Mouse (Mus musculus): ENCODE measurements around the gene Odf4. TPM values are rescaled to one million over a fixed set of nuclear protein-coding genes. Genes with fewer than 3 reads are reported as not detected.
"Not testable (repeated sequence)": the region's sequence is repeated elsewhere in the genome, so short reads cannot be mapped to it uniquely, and the experiment has no call there.

The Odf4 gene
- polyA plus RNA-seq, 1 experiment from 2014 or later, result not detected

GRCm38 (mm10) chr11:68965050-68965449 is 38.2 kb upstream of the Odf4 start:
- POLR2A ChIA-PET, result interaction anchor here (0.7 kb wide), 1 partner anchor 26 kb away, joined by 8 read pairs; no protein-coding TSS in a partner anchor
- CTCF ChIA-PET, result interaction anchor here (0.8 to 2.2 kb wide), 4 partner anchors 11 to 17 kb away, joined by 3 to 10 read pairs (median 4); no protein-coding TSS in a partner anchor
- no peaks in the 10 kb centered on the region for H3K27me3 ChIP-seq
- in situ Hi-C loops (cut with MboI; ENCODE audit: low pct_unique_long_range_greater_than_20kb), result no loop called here
- DNase-seq (ENCODE audit: low read depth, low spot score), result no peak
- no peak for ATAC-seq
- no peak for TF ChIP-seq CTCF (IDR thresholded peaks at IDR 0.05)

- in situ Hi-C loops (cut with MboI; ENCODE audit: low pct_unique_long_range_greater_than_20kb), result no loop called here
- ATAC-seq (no peak), DNase-seq (ENCODE audit: low read depth, low spot score) (no peak)
- ChIA-PET CTCF (no interaction called here), POLR2A (no interaction called here)
- H3K27me3 ChIP-seq, result peaks cover 7% of the 10 kb centered on the region
- TF ChIP-seq CTCF (IDR thresholded peaks at IDR 0.05), result no peak
These were observed 36.5 kb upstream of the Odf4 start for GRCm38 (mm10) chr11:68963405-68963804.

DNA sequence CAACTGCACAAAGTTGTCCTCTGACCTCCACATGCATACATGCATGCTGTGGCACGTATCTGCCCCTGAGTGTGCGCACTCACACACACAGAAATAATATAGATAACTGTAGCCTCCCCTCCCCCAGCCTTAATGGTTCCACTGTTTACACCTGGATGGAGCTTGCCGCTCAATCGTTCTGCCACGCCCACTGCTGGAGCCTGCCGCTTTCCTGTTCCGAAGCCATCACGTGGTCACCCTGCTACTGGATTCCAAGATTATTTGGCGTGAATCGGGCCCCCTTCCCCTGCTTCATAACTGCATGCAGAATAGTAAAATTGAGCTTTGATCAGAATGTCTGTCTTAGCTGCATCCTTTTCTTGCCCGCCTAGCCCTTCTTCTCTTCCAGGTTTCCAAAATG is 35.3 kb upstream of the Odf4 start:
- ATAC-seq; H3K27me3 ChIP-seq; in situ Hi-C loops (cut with MboI; ENCODE audit: low pct_unique_long_range_greater_than_20kb); POLR2A ChIA-PET; DNase-seq (ENCODE audit: low read depth, low spot score); CTCF ChIA-PET: not testable (repeated sequence)

GRCm38 (mm10) chr11:68961596-68961995 is 34.7 kb upstream of the Odf4 start:
- TF ChIP-seq CTCF (IDR thresholded peaks at IDR 0.05), result no peak
- ChIA-PET POLR2A (no interaction called here), CTCF (no interaction called here)
- ATAC-seq, result no peak
- H3K27me3 ChIP-seq, result peaks cover 7% of the 10 kb centered on the region
- DNase-seq (ENCODE audit: low read depth, low spot score), result no peak
- in situ Hi-C loops (cut with MboI; ENCODE audit: low pct_unique_long_range_greater_than_20kb), result no loop called here

DNA sequence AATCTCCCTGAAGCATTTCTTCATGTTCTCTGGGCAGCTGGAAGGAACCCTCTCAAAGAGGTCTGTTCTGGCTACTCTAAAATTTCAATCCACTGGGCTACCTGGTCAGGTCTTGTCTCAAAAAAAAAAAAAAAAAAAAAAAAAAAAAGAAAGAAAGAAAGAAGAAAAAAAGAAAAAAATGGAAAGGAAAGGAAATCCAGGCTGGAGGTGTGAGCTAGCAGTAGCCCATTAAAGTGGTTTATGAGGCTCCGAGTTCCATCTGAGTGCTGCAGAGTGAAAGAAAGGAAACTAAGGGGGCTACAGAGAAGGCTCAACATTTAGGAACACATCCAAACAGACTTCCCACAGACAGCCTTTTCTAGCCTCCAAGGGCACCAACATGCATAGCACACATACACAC is 31.1 kb upstream of the Odf4 start:
- peaks cover 9% of the 10 kb centered on the region for H3K27me3 ChIP-seq
- no peak for TF ChIP-seq CTCF (IDR thresholded peaks at IDR 0.05)
- ATAC-seq (no peak), DNase-seq (ENCODE audit: low read depth, low spot score) (no peak)
- CTCF ChIA-PET, result interaction anchor here (0.8 kb wide), 1 partner anchor 11 kb away, joined by 3 read pairs; no protein-coding TSS in a partner anchor
- in situ Hi-C loops (cut with MboI; ENCODE audit: low pct_unique_long_range_greater_than_20kb), result no loop called here
- POLR2A ChIA-PET, result no interaction called here

DNA sequence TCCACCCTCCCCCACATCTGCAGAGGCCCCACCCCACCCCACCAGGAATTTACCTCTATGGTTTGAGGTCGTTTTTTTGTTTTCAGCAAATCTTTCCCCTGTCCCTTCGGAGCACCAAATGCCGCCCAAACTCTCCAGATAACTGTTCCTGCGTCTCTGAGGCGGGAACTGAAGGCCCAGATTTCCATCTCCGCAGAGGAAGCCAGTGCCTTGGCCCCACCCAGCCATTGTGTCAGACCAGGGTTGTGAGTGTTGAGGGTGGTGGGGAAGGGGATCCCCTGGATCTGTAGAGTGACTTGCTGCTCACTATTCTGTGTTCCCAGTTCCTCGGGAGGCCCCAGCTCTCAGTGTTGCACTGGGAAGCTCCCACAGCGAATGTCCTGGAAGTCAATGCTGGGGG is 30.4 kb upstream of the Odf4 start, which contains the start of gene Arhgef15:
Gene Arhgef15 (minus strand): TSS at position 173 of the 400 bp plus-strand sequence.
- no peak for TF ChIP-seq CTCF (IDR thresholded peaks at IDR 0.05)
- no peak for ATAC-seq
- in situ Hi-C loops (cut with MboI; ENCODE audit: low pct_unique_long_range_greater_than_20kb), result no loop called here
- H3K27me3 ChIP-seq, result peaks cover 9% of the 10 kb centered on the region
- CTCF ChIA-PET, result no interaction called here
- POLR2A ChIA-PET, result no interaction called here
- DNase-seq (ENCODE audit: low read depth, low spot score), result no peak

DNA sequence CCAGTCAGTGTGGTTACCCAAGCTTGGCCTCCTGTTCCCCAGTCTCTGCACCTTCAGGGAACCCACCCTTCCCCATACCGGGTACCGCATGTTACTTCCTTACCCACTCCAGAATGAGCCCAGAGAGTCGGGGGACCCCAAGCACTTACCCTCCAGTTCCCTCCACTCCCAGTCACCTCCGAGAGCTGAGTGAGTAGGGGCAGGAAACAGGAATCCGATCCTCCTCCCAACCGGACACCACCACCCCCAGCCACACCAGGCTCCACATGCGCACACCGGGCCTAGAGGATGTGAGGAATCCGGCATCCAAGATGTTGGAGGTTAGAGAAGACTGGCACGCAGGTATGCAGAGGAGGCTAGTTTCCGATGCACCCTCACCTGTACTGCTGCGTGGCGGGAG is 29.8 kb upstream of the Odf4 start:
- DNase-seq (ENCODE audit: low read depth, low spot score) (no peak), ATAC-seq (no peak)
- ChIA-PET CTCF (no interaction called here), POLR2A (no interaction called here)
- in situ Hi-C loops (cut with MboI; ENCODE audit: low pct_unique_long_range_greater_than_20kb), result no loop called here
- no peak for TF ChIP-seq CTCF (IDR thresholded peaks at IDR 0.05)
- H3K27me3 ChIP-seq, result peaks cover 9% of the 10 kb centered on the region

- CTCF ChIA-PET, result no interaction called here
- POLR2A ChIA-PET, result no interaction called here
- in situ Hi-C loops (cut with MboI; ENCODE audit: low pct_unique_long_range_greater_than_20kb), result no loop called here
- no peak for DNase-seq (ENCODE audit: low read depth, low spot score)
- no peak for ATAC-seq
- no peak for TF ChIP-seq CTCF (IDR thresholded peaks at IDR 0.05)
- peaks cover 9% of the 10 kb centered on the region for H3K27me3 ChIP-seq
These were observed 29.2 kb upstream of the Odf4 start for GRCm38 (mm10) chr11:68956107-68956506.

DNA sequence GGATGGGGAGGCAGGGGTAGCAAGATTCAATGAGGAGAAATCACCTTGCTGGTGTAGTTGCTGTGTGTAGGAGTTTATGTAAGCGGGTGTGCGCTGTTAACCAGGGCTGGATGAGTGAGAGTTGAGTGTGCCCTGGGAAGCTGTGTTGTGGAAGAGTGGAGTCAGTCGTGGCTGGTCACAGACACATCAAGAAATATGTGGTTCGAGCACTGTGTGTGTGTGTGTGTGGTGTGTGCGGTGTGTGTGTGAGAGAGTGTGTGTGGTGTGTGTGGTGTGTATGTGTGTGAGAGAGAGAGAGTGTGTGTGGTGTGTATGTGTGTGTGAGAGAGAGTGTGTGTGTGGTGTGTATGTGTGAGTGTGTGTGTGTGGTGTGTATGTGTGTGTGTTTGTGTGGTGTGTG is 28.6 kb upstream of the Odf4 start:
- TF ChIP-seq CTCF (IDR thresholded peaks at IDR 0.05), result no peak
- ATAC-seq (no peak), DNase-seq (ENCODE audit: low read depth, low spot score) (no peak)
- POLR2A ChIA-PET, result no interaction called here
- CTCF ChIA-PET, result no interaction called here
- in situ Hi-C loops (cut with MboI; ENCODE audit: low pct_unique_long_range_greater_than_20kb), result no loop called here
- H3K27me3 ChIP-seq, result peaks cover 9% of the 10 kb centered on the region

DNA sequence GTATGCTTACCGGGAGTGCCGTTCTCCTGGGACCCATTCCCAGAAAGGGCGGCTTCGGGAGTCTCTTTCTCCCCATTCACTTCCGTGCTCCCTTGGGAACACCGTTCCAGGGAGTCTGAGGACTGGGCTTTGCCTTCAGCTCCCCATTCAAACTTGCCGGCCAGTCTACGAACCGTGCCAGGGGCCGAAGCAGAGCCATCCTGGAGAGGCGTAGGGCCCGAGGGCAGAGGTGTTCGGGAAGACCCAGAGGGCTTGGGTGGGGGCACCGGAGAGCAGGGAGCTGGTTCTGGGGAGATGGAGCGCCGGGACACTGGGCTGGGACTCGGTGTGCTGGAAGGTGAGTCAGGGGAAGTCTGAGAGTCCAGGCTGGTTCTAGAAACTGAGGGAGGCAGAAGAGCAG is 27.5 kb upstream of the Odf4 start:
- ATAC-seq (no peak), DNase-seq (ENCODE audit: low read depth, low spot score) (no peak)
- ChIA-PET CTCF (no interaction called here), POLR2A (no interaction called here)
- peaks cover 5% of the 10 kb centered on the region for H3K27me3 ChIP-seq
- TF ChIP-seq CTCF (IDR thresholded peaks at IDR 0.05), result no peak
- in situ Hi-C loops (cut with MboI; ENCODE audit: low pct_unique_long_range_greater_than_20kb), result no loop called here

DNA sequence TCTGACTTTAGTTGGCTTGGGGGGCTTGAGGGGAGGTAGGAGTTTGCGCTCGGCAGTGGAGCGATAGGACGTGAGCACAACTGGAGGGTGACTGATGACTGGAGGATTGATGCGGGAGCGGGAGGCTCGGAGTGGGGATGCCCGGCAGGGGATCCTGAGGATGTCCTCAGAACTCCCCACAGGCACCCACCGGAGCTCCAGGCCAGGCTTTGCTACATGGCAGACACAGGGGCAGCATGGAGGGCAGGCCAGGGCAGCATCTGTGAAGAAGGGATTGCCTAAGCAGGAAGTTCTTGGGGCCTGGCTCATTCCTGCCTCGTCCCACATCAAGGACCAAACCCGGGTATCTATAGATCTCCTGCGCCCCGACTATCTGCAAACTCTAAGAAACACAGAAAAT is 27.0 kb upstream of the Odf4 start:
- peaks cover 2% of the 10 kb centered on the region for H3K27me3 ChIP-seq
- CTCF ChIA-PET, result no interaction called here
- DNase-seq (ENCODE audit: low read depth, low spot score) (no peak), ATAC-seq (no peak)
- in situ Hi-C loops (cut with MboI; ENCODE audit: low pct_unique_long_range_greater_than_20kb), result no loop called here
- POLR2A ChIA-PET, result no interaction called here
- TF ChIP-seq CTCF (IDR thresholded peaks at IDR 0.05), result no peak

GRCm38 (mm10) chr11:68947542-68947993 is 20.7 kb upstream of the Odf4 start:
- in situ Hi-C loops (cut with MboI; ENCODE audit: low pct_unique_long_range_greater_than_20kb), result no loop called here
- no peak for ATAC-seq
- POLR2A ChIA-PET, result no interaction called here
- H3K27me3 ChIP-seq, result no peaks in the 10 kb centered on the region
- no peak for TF ChIP-seq CTCF (IDR thresholded peaks at IDR 0.05)
- DNase-seq (ENCODE audit: low read depth, low spot score), result no peak
- CTCF ChIA-PET, result interaction anchor here (1.1 kb wide), 1 partner anchor 13 kb away, joined by 3 read pairs; no protein-coding TSS in a partner anchor
